Mouse (Mus musculus): ENCODE measurements around the gene Gm1043.

GRCm38 (mm10) chr5:37076692-37077329 lies 8.4 kb upstream of the Gm1043 start:
- TF ChIP-seq POLR2A (IDR thresholded peaks at IDR 0.05; ENCODE audit: borderline replicate concordance, low read depth, low read length) (no peak), CTCF (IDR thresholded peaks at IDR 0.05; ENCODE audit: low read depth, low read length) (no peak)
